Mouse (Mus musculus) cerebellum, adult 8-10 months (tissue): ENCODE measurements around the gene Trpc6.

Experiments
- DNase-seq: peaks from one replicate; pipeline ENCODE4 v3.0.0; 2022

Gene Trpc6

GRCm38 (mm10) chr9:8544041-8544794, at the start of gene Trpc6:
Gene Trpc6, plus strand, starts transcription at chr9:8544142.
- DNase-seq: no peak

DNA sequence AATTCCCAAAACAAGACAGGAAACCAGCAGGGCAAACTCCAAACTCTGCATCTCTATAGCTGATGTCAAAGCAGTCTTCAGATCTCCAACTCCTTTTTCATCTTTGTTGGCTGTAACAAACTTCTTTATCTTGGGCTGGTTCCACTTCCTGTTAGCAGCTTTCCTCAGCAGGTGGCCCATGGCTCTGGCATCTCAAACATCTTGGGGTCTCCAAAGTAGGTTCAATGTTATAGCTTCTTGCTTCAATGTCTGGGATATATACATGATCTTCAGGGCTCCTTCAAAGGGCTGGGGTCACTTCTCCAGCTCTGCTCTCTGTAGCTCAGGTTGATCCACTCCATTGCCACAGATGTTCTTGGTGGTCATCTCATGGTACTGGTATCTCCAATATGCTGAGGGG, 23.0 kb upstream of the Trpc6 start:
- DNase-seq: no peak

DNA sequence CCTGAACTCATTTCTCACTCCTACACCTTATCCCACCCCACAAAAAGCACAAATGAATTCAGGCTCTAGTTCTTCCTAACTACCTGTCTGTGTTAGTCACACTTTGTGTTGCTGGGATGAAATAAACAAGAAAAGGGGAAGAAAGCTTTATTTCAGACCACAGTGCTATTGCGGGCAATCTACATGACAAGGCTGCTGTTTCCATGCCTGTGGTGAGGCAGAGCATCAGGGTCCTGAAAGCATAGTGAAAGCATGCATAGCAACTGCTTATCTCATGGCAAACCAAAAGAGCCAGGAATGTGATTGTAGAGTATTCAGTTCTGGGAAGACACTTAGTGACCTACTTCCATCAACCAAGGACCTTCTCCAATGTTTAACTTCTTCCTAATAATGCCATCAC, 10.3 kb upstream of the Trpc6 start:
- no peak for DNase-seq

GRCm38 (mm10) chr9:8545236-8545635, 1.3 kb downstream of the Trpc6 start:
- DNase-seq: no peak

- DNase-seq: no peak
Observed at GRCm38 (mm10) chr9:8558574-8558973, 14.6 kb downstream of the Trpc6 start.

DNA sequence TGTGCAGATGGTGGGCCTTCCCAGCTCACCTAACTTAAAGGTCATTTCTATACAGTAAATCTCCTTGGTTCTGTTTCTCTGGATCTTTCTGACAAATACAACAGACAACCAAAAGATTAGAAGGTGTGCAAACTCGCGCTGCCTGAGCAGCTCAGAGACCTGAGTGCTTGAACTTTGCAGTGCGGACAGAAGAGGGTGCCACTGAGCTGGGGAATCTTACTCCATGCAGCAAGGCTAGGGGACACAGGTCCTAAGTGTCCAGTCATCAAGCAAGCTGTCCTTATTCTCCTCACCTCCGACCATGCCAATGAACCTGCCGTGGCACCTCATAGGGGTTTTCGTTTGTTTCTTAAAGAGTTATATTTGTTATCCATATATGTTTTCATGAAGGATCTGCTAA, 48.7 kb downstream of the Trpc6 start:
- DNase-seq: no peak

DNA sequence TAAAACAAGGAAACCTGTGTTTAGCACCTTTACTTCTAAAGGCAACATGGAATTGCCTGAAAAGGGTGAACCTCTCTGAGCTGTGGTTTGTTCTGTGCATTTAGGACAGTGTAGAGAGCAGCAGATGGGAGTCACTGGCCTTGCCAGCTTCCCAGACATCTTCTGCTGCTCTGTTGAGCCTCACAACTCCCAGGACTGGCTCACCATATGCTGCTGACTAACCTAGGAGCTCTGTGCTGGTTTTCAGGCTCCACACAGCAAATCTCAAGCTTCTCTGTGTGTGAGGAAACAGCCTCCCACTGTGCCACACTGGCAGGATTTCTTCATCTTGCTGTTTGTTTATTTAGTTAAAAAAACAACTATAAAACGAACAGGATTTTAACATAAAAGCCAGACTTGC, 53.1 kb downstream of the Trpc6 start:
- DNase-seq: peak; percentile 37

- no peak for DNase-seq
Observed at GRCm38 (mm10) chr9:8606816-8607491, 63.0 kb downstream of the Trpc6 start.

DNA sequence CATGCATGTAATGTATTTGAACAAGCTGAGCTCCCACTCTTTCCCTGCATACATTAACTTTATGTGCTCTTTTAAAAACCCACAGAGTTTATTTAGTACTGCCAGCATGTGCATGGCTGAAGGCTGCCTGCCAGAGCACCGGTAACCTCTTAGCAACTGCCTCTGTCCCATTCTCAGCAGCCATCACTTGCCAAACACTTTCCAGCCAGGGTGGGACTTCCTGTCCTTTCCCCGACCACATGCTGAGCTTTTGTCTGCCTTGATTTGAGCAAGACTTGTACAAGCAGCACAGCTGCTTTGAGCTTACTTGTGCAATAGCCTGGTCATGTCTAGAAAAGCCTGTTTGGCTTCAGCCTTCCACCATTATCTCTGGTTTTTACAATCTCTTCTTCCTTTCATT, 90.4 kb downstream of the Trpc6 start:
- DNase-seq: no peak

DNA sequence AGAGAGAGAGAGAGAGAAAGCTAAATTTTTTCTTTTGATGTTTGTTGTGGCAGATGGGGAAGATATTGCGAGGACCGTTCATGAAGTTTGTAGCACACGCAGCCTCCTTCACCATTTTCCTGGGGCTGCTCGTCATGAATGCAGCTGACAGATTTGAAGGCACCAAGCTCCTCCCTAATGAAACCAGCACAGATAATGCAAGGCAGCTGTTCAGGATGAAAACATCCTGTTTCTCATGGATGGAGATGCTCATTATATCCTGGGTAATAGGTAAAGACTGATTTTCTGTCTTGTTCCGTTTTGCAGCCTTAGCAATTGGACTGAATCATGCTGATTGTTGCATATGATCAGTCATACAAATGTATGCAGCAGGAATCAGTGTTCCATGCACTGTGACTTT, 99.5 kb downstream of the Trpc6 start:
- DNase-seq: no peak

GRCm38 (mm10) chr9:8655347-8655746, 111.4 kb downstream of the Trpc6 start:
- DNase-seq: no peak

DNA sequence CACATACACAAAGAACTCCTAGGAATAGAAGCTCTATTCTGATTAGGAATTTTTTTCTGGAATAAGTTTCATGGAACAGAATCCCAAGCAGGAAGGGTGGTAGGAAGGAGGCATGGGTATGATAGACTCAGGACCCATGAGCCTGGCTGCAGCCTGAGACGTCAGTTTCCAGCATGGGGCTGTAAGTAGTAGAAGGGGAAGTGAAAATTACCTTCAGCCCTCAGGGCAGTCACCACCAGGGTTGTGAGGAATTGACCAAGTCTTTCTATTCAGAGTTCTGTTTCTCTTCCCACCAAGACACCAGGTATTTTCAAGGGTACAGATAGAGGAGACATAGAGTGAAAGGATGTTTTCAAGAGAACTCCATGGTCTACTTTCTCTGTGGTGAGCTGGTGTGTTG, 129.0 kb downstream of the Trpc6 start:
- DNase-seq: no peak

GRCm38 (mm10) chr9:8676607-8677006, 132.7 kb downstream of the Trpc6 start:
- no peak for DNase-seq

- DNase-seq: no peak
Observed at GRCm38 (mm10) chr9:8693177-8693576, 149.2 kb downstream of the Trpc6 start.

GRCm38 (mm10) chr9:8700669-8701068, 156.7 kb downstream of the Trpc6 start:
- DNase-seq: peak; percentile 45

DNA sequence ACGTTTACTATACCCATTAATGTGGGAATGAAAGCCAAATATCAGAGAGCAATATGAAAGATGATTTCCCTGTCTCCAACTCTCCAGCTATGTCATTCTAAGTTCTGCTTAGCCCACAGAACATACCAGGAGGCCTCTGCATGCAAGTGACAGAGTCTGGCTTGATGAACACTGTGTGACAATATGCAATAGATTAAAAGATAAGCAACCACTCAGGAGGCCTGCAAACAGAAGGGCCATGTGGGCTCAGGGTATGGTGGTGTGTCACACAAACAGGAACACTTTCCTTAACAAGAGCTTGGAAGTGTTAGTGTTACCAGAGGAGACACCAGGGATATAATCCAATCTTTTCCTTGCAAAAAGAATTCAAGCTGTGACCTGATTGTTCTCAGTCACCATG, 159.6 kb downstream of the Trpc6 start:
- no peak for DNase-seq

DNA sequence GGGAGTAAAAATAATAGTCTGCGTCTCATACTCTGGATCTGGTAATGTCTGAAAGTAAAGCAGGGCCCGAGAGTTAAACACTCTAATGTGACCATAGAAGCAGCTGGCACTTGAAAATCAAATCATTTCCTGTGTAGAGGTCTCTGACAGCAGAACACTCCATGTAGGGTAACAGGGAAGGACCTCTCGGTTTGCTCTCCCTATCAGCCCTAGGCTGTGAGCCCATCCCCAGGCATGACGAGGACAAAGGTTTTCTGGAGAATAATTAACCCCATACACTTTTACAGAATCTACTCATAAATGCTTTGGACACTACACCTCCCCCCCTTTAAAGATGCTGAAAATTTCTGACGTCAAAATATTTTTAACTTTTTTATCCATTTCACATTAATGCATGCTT, 160.0 kb downstream of the Trpc6 start:
- no peak for DNase-seq

DNA sequence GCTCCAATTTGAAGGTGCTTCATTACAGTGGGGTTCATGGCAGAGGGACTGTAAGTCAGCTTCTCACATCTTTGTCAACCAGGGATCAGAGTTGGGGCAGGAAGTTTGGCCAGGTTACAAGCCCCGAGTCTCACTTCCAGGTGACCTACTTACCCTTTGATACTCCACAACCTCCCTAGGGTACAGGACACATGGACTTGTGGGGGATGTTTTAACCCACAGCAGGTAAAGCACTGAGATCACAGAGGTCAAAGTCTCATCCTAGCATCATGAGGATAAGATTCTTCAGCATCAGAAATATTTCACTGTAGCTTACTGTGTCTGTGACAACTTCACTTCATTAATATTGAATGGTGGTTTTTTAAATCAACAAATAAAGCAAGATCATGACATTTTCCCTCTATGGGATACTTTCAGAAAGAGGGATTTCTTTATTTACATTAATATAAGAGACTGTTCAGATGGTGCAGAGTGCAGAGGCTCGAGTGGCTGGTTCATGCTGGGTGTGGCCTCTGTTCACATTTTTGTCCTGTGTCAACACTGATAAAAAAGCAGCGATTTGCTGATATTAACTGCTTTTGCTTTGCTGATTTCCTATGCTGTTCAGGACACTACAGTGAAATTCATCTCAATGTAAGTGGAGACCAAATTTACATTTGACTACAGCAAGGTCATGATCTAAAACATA, 166.3 kb downstream of the Trpc6 start:
- DNase-seq: no peak

DNA sequence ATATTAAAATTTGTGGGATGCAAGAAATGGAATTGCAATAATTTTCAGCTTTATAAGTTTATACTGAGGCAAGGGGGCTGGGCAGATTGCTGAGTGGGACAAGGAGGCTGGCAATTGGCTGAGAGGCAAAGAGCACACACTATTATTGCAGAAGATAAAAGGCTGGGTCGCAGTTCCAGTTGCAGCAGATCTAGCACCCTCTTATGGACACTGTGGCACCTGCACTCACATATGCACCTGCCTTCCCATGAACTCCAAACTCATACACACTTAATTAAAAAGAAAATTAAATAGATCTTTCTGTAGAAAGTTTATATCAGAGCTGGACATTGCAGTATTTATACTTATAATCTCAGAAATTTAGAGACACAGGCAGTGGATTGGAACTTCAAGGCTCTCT, 175.1 kb downstream of the Trpc6 start:
- DNase-seq: no peak

DNA sequence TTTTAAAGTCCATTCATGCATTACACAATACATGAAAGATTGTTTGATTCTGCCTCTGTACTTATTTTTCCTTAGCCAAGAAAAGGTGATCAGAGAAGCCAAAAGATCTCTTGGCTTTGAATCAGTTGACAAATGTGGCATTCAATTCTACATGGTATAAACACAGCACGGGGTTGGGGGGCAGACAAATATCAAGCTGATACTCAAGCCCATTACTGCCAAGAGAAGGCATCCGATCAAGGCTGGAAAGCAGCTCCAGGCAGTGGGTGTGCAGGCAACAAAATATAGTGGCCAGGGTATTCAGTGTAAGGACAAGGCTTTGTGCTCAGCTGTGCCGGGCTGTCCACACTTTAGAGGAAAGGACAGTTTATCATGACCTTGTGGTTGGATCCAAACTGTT, 185.1 kb downstream of the Trpc6 start:
- DNase-seq: no peak
